Mouse (Mus musculus): ENCODE data around the gene Filip1.

DNA sequence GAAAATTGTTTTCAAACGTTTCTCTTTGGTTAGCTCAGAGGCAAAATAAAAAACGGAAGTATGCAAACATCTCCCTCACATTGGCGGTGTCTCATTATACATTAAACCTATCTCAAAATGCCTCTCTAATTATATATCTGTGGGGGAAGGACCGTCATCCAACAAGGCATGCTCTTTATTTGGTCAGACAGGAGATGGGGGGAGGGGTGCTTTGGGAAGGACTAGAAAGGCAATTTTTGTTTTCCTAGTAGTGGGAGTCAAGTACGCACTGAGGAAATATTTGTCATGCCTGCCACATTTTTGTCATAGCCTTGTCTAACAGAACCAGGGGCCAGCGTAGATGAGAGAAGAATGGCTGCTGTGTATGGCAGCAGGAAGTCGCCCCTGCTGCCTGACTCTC, at the start of gene Filip1:
- no peak for TF ChIP-seq MAX (IDR thresholded peaks at IDR 0.05; ENCODE audit: low read length)
- no peak for TF ChIP-seq CTCF (IDR thresholded peaks at IDR 0.05 in 2 of 3, conservative IDR thresholded peaks at IDR 0.05 in 1 of 3; ENCODE audit: control insufficient read depth in 1 of 3, insufficient read depth in 1 of 3, low read depth in 2 of 3, low read length in 3 of 3, poor library complexity in 1 of 3, severe bottlenecking in 1 of 3)
- TF ChIP-seq MEF2A (IDR thresholded peaks at IDR 0.05; ENCODE audit: extremely low read depth, insufficient replicate concordance, low read depth, low read length, poor library complexity, severe bottlenecking) = no peak
- TF ChIP-seq ZNF384 (IDR thresholded peaks at IDR 0.05; ENCODE audit: low read depth, low read length) = no peak
- no peak for TF ChIP-seq CHD2 (IDR thresholded peaks at IDR 0.05; ENCODE audit: low read length)
- TF ChIP-seq POLR2A (IDR thresholded peaks at IDR 0.05; ENCODE audit: control insufficient read depth in 1 of 2, insufficient read depth in 1 of 2, low read depth in 1 of 2, low read length in 2 of 2, poor library complexity in 1 of 2) = no peak
- no peak for TF ChIP-seq E2F4 (IDR thresholded peaks at IDR 0.05; ENCODE audit: borderline replicate concordance, low read depth, low read length)
- no peak for TF ChIP-seq EP300 (IDR thresholded peaks at IDR 0.05; ENCODE audit: low read depth in 1 of 2, low read length in 2 of 2)
- TF ChIP-seq TBP (IDR thresholded peaks at IDR 0.05; ENCODE audit: low read depth, low read length) = no peak

Data from MEL (cell line).